Mouse (Mus musculus) MEL (cell line): ENCODE data around the gene Tcn2. TPM values are rescaled to one million over a fixed set of nuclear protein-coding genes. Genes with fewer than 3 reads are reported as not detected.
A peak's percentile ranks its signal among the peaks of the same experiment; 100 is the strongest.

Source experiments
- DNase-seq: peaks from one replicate; pipeline ENCODE4 v3.0.0; 2011; ENCODE audit warnings: low read depth, low spot score
- H3K27ac ChIP-seq: 2 replicates; pipeline ENCODE4 v1.5.1; 2012; ENCODE audit warnings: low read depth, mild to moderate bottlenecking, control low read depth, low read length, moderate library complexity; ENCODE audit not compliant: control insufficient read depth
- H3K27me3 ChIP-seq, 2 experiments: fragments of 150-350 bp in 1 of 2; sonication (generic) in 1 of 2; 2 replicates each; pipeline ENCODE4 v1.6.1; 2012; ENCODE audit warnings: low read length in 2 of 2, mild to moderate bottlenecking in 2 of 2, improper control_type of control experiment in 1 of 2, moderate library complexity in 1 of 2; ENCODE audit not compliant: insufficient read depth in 2 of 2, control insufficient read depth in 1 of 2
- H3K36me3 ChIP-seq, 2 experiments: 2 replicates each; pipeline ENCODE4 v1.6.1; 2012 to 2014; ENCODE audit warnings: low read length in 2 of 2, improper control_type of control experiment in 1 of 2, inconsistent platforms in 1 of 2, mild to moderate bottlenecking in 1 of 2; ENCODE audit not compliant: insufficient read depth in 2 of 2, control insufficient read depth in 1 of 2
- H3K4me1 ChIP-seq, 2 experiments: fragments of 150-350 bp in 1 of 2; sonication (generic) in 1 of 2; 2 replicates each; pipeline ENCODE4 v1.6.1; 2012; ENCODE audit warnings: low read length in 2 of 2, improper control_type of control experiment in 1 of 2, mild to moderate bottlenecking in 1 of 2; ENCODE audit not compliant: insufficient read depth in 2 of 2, control insufficient read depth in 1 of 2
- H3K4me3 ChIP-seq, 2 experiments: fragments of 150-350 bp in 1 of 2; sonication (generic) in 1 of 2; 2 replicates each; pipeline ENCODE4 v1.5.1; 2012; ENCODE audit warnings: low read depth in 2 of 2, low read length in 2 of 2, mild to moderate bottlenecking in 2 of 2, moderate library complexity in 2 of 2, control low read depth in 1 of 2, improper control_type of control experiment in 1 of 2; ENCODE audit not compliant: control insufficient read depth in 1 of 2, insufficient read depth in 1 of 2
- H3K79me2 ChIP-seq: 2 replicates; pipeline ENCODE4 v1.6.1; 2012; ENCODE audit warnings: mild to moderate bottlenecking, low read length, moderate library complexity; ENCODE audit not compliant: control insufficient read depth, poor library complexity, insufficient read depth
- H3K9ac ChIP-seq: 2 replicates; pipeline ENCODE4 v1.6.1; 2012; ENCODE audit warnings: low read depth, mild to moderate bottlenecking, control low read depth, low read length, moderate library complexity; ENCODE audit not compliant: control insufficient read depth, poor library complexity, severe bottlenecking
- H3K9me3 ChIP-seq: fragments of 150-350 bp; sonication (generic); replicated peaks from 2 replicates; pipeline ENCODE4 v1.6.1; 2012; ENCODE audit warnings: mild to moderate bottlenecking, low read length, improper control_type of control experiment, moderate library complexity; ENCODE audit not compliant: insufficient read depth
- BHLHE40 ChIP-seq: IDR thresholded peaks from 2 replicates; pipeline ENCODE4 v1.6.1; 2012; ENCODE audit warnings: low read depth, mild to moderate bottlenecking, inconsistent platforms, low read length, improper control_type of control experiment, borderline replicate concordance
- CHD2 ChIP-seq: IDR thresholded peaks from 2 replicates; pipeline ENCODE4 v1.6.1; 2011; ENCODE audit warnings: low read length, improper control_type of control experiment
- CTCF ChIP-seq, 3 experiments: IDR thresholded peaks in 2 of 3; conservative IDR thresholded peaks in 1 of 3; 2 replicates each; pipeline ENCODE4 v1.5.1; 2011 to 2012; ENCODE audit warnings: low read length in 3 of 3, low read depth in 2 of 3, mild to moderate bottlenecking in 2 of 3, improper control_type of control experiment in 1 of 3, inconsistent platforms in 1 of 3, mixed read lengths in 1 of 3, moderate library complexity in 1 of 3; ENCODE audit not compliant: control insufficient read depth in 1 of 3, insufficient read depth in 1 of 3, poor library complexity in 1 of 3, severe bottlenecking in 1 of 3
- E2F4 ChIP-seq: IDR thresholded peaks from 2 replicates; pipeline ENCODE4 v1.6.1; 2011; ENCODE audit warnings: low read depth, low read length, improper control_type of control experiment, borderline replicate concordance
- ELF1 ChIP-seq: IDR thresholded peaks from 2 replicates; pipeline ENCODE4 v1.6.1; 2014; ENCODE audit warnings: low read depth, mild to moderate bottlenecking, inconsistent platforms, low read length, improper control_type of control experiment, moderate library complexity
- EP300 ChIP-seq, 2 experiments: IDR thresholded peaks; 2 replicates each; pipeline ENCODE4 v1.6.1; 2011; ENCODE audit warnings: improper control_type of control experiment in 2 of 2, low read length in 2 of 2, low read depth in 1 of 2, mild to moderate bottlenecking in 1 of 2
- ETS1 ChIP-seq: IDR thresholded peaks from 2 replicates; pipeline ENCODE4 v1.6.1; 2012; ENCODE audit warnings: low read depth, mild to moderate bottlenecking, inconsistent platforms, low read length, improper control_type of control experiment, moderate library complexity
- GABPA ChIP-seq: IDR thresholded peaks from 2 replicates; pipeline ENCODE4 v1.6.1; 2012; ENCODE audit warnings: low read depth, mild to moderate bottlenecking, inconsistent platforms, low read length, improper control_type of control experiment, moderate library complexity
- HCFC1 ChIP-seq: IDR thresholded peaks from 2 replicates; pipeline ENCODE4 v1.6.1; 2012; ENCODE audit warnings: low read depth, mild to moderate bottlenecking, inconsistent platforms, low read length, improper control_type of control experiment, moderate library complexity
- JUND ChIP-seq: IDR thresholded peaks from 2 replicates; pipeline ENCODE4 v1.6.1; 2011; ENCODE audit warnings: low read depth, mild to moderate bottlenecking, improper control_type of control experiment, low read length
- KAT2A ChIP-seq: conservative IDR thresholded peaks from 2 replicates; pipeline ENCODE4 v1.6.1; 2012; ENCODE audit warnings: low read depth, low read length, improper control_type of control experiment, inconsistent platforms
- MAFK ChIP-seq: IDR thresholded peaks from 2 replicates; pipeline ENCODE4 v1.6.1; 2011; ENCODE audit warnings: low read depth, mild to moderate bottlenecking, low read length, improper control_type of control experiment, borderline replicate concordance
- MAZ ChIP-seq: IDR thresholded peaks from 2 replicates; pipeline ENCODE4 v1.6.1; 2012; ENCODE audit warnings: low read depth, mild to moderate bottlenecking, inconsistent platforms, low read length, improper control_type of control experiment
- MEF2A ChIP-seq: IDR thresholded peaks from 2 replicates; pipeline ENCODE4 v1.6.1; 2014; ENCODE audit warnings: low read depth, mild to moderate bottlenecking, inconsistent platforms, low read length, improper control_type of control experiment; ENCODE audit not compliant: poor library complexity, insufficient replicate concordance, severe bottlenecking; ENCODE audit errors: extremely low read depth
- MXI1 ChIP-seq: IDR thresholded peaks from 2 replicates; pipeline ENCODE4 v1.6.1; 2011; ENCODE audit warnings: mild to moderate bottlenecking, low read depth, low read length, improper control_type of control experiment
- MYC ChIP-seq: IDR thresholded peaks from 2 replicates; pipeline ENCODE4 v1.6.1; 2011; ENCODE audit warnings: low read depth, mild to moderate bottlenecking, low read length, improper control_type of control experiment, moderate library complexity
- NELFE ChIP-seq: IDR thresholded peaks from 2 replicates; pipeline ENCODE4 v1.6.1; 2011; ENCODE audit warnings: low read depth, low read length, improper control_type of control experiment
- NRF1 ChIP-seq: IDR thresholded peaks from 2 replicates; pipeline ENCODE4 v1.6.1; 2014; ENCODE audit warnings: low read depth, mild to moderate bottlenecking, inconsistent platforms, low read length, improper control_type of control experiment, moderate library complexity; ENCODE audit not compliant: poor library complexity, insufficient read depth, severe bottlenecking
- POLR2A ChIP-seq, 2 experiments: IDR thresholded peaks; 2 replicates each; pipeline ENCODE4 v1.6.1; 2011 to 2012; ENCODE audit warnings: low read length in 2 of 2, mild to moderate bottlenecking in 2 of 2, control low read depth in 1 of 2, improper control_type of control experiment in 1 of 2, low read depth in 1 of 2, moderate library complexity in 1 of 2; ENCODE audit not compliant: control insufficient read depth in 1 of 2, insufficient read depth in 1 of 2, poor library complexity in 1 of 2
- POLR2AphosphoS2 ChIP-seq: IDR thresholded peaks from 2 replicates; pipeline ENCODE4 v1.6.1; 2011; ENCODE audit warnings: low read length, improper control_type of control experiment
- RAD21 ChIP-seq: IDR thresholded peaks from 2 replicates; pipeline ENCODE4 v1.6.1; 2011; ENCODE audit warnings: mild to moderate bottlenecking, low read depth, low read length, improper control_type of control experiment
- SIN3A ChIP-seq: IDR thresholded peaks from 2 replicates; pipeline ENCODE4 v1.6.1; 2012; ENCODE audit warnings: low read length, improper control_type of control experiment, inconsistent platforms
- TAL1 ChIP-seq: IDR thresholded peaks from 2 replicates; pipeline ENCODE4 v1.6.1; 2012; ENCODE audit warnings: mild to moderate bottlenecking, inconsistent platforms, low read length, moderate library complexity, mixed read lengths
- TBP ChIP-seq: IDR thresholded peaks from 2 replicates; pipeline ENCODE4 v1.8.0; 2011; ENCODE audit warnings: low read depth, low read length, improper control_type of control experiment
- TCF12 ChIP-seq: IDR thresholded peaks from 2 replicates; pipeline ENCODE4 v1.6.1; 2014; ENCODE audit warnings: low read depth, mild to moderate bottlenecking, inconsistent platforms, low read length, improper control_type of control experiment, moderate library complexity
- USF2 ChIP-seq, 2 experiments: IDR thresholded peaks; 2 replicates each; pipeline ENCODE4 v1.6.1; 2011 to 2012; ENCODE audit warnings: improper control_type of control experiment in 2 of 2, low read length in 2 of 2, borderline replicate concordance in 1 of 2, inconsistent platforms in 1 of 2, low read depth in 1 of 2, mild to moderate bottlenecking in 1 of 2; ENCODE audit not compliant: insufficient read depth in 1 of 2
- ZC3H11A ChIP-seq: IDR thresholded peaks from 2 replicates; pipeline ENCODE4 v1.6.1; 2012; ENCODE audit warnings: low read depth, mild to moderate bottlenecking, inconsistent platforms, low read length, improper control_type of control experiment
- ZKSCAN1 ChIP-seq: IDR thresholded peaks from 2 replicates; pipeline ENCODE4 v1.6.1; 2012; ENCODE audit warnings: low read depth, mild to moderate bottlenecking, inconsistent platforms, low read length, improper control_type of control experiment, moderate library complexity
- ZMIZ1 ChIP-seq: IDR thresholded peaks from 2 replicates; pipeline ENCODE4 v1.6.1; 2012; ENCODE audit warnings: low read depth, mild to moderate bottlenecking, inconsistent platforms, low read length, improper control_type of control experiment, moderate library complexity
- ZNF384 ChIP-seq: IDR thresholded peaks from 2 replicates; pipeline ENCODE4 v1.6.1; 2012; ENCODE audit warnings: low read depth, mild to moderate bottlenecking, inconsistent platforms, low read length, improper control_type of control experiment
- polyA plus RNA-seq, 2 experiments: library from polyadenylated mRNA; stranded (reverse) in 1 of 2; unstranded in 1 of 2; fragments of >175 nt in 1 of 2; fragments of >200 nt in 1 of 2; gene quantifications; 2 replicates each; pipeline versions ENCODE4 v1.2.1 to v1.2.4; 2012; ENCODE audit warnings: low replicate concordance in 2 of 2, low read depth in 1 of 2; ENCODE audit not compliant: insufficient read length in 2 of 2, insufficient read depth in 1 of 2, missing spikeins in 1 of 2
- total RNA-seq: library from RNA; depleted of rRNA; stranded (reverse); fragments of 300-350 nt; gene quantifications from 2 replicates; pipeline ENCODE4 v1.2.3, GENCODE M21; 2012

Tcn2 gene
- total and polyA plus RNA-seq, 3 experiments: 14.1 to 16.0 TPM; not detected in 1

- TF ChIP-seq ELF1: 0 out of 2 replicates have a peak, but pooled peaks have one; percentile 41
- TF ChIP-seq, all 39 proteins: peak for 21
These were observed 17.7 kb downstream of the Tcn2 start, which contains the start of gene Slc35e4 (continued) for GRCm38 (mm10) chr11:3914109-3914840.

GRCm38 (mm10) chr11:3913316-3914108, 18.4 kb downstream of the Tcn2 start:
- Histone ChIP-seq H3K27me3 (no peaks in the 10 kb centered on the region), H3K4me3 (peak overlapping the region; percentile 72 to 75), H3K36me3 (peaks cover 0 to 10% of the 10 kb centered on the region in 2 experiments; a peak in 2 of 4 replicates), H3K9ac (peak overlapping the region; percentile 74), H3K27ac (peak overlapping the region; percentile 85), H3K9me3 (no peaks in the 10 kb centered on the region), H3K79me2 (peaks cover 17% of the 10 kb centered on the region), H3K4me1 (peaks cover 9 to 30% of the 10 kb centered on the region in 2 experiments; a peak in 3 of 4 replicates)
- peak; percentile 98 for DNase-seq
- TF ChIP-seq POLR2A (IDR thresholded peaks at IDR 0.05; ENCODE audit: control insufficient read depth in 1 of 2, insufficient read depth in 1 of 2, low read depth in 1 of 2, low read length in 2 of 2, poor library complexity in 1 of 2) (peak; percentile 67 to 71; a peak in 2 of 4 replicates), HCFC1 (no peak; the same call in 1 of the 2 replicates), GABPA (no peak), MAZ (0 out of 2 replicates have a peak, but pooled peaks have one; percentile 55), TCF12 (peak; percentile 22; the same call in 1 of the 2 replicates), CHD2 (peak; percentile 34; the same call in 1 of the 2 replicates), E2F4 (no peak), USF2 (IDR thresholded peaks at IDR 0.05; ENCODE audit: borderline replicate concordance in 1 of 2, insufficient read depth in 1 of 2, low read depth in 1 of 2, low read length in 2 of 2) (no peak), ZNF384 (no peak), TAL1 (peak; percentile 18; the same call in 1 of the 2 replicates), JUND (no peak), EP300 (IDR thresholded peaks at IDR 0.05; ENCODE audit: low read depth in 1 of 2, low read length in 2 of 2) (no peak), MXI1 (no peak), BHLHE40 (no peak), MAFK (no peak), MEF2A (no peak), ZKSCAN1 (no peak), KAT2A (no peak; the same call in 1 of the 2 replicates), ETS1 (no peak), ELF1 (peak; percentile 65; the same call in 1 of the 2 replicates), TBP (no peak), CTCF (IDR thresholded peaks at IDR 0.05 in 2 of 3, conservative IDR thresholded peaks at IDR 0.05 in 1 of 3; ENCODE audit: control insufficient read depth in 1 of 3, insufficient read depth in 1 of 3, low read depth in 2 of 3, low read length in 3 of 3, poor library complexity in 1 of 3, severe bottlenecking in 1 of 3) (no peak), NRF1 (peak; percentile 80), SIN3A (peak; percentile 34; the same call in 1 of the 2 replicates), NELFE (peak; percentile 44), RAD21 (no peak), MYC (no peak), POLR2AphosphoS2 (peak; percentile 58), ZC3H11A (no peak), ZMIZ1 (no peak)
